Mouse (Mus musculus) megakaryocyte progenitor cell, adult 5-6 weeks (primary cell): ENCODE measurements at regions not wholly inside any gene's neighbourhood (a gene's known extent, or its start where the extent isn't known, plus 50 kb on each side); places are given as distances from the start of the nearest gene placed in this dataset.
"Not testable (repeated sequence)": the region's sequence is repeated elsewhere in the genome, so short reads cannot be mapped to it uniquely, and the experiment has no call there.

Experiments used
- ATAC-seq: replicated peaks from 2 replicates; pipeline ENCODE4 v1.8.0; 2016; ENCODE audit warnings: mild to moderate bottlenecking, moderate TSS enrichment, inconsistent platforms; ENCODE audit not compliant: poor library complexity

DNA sequence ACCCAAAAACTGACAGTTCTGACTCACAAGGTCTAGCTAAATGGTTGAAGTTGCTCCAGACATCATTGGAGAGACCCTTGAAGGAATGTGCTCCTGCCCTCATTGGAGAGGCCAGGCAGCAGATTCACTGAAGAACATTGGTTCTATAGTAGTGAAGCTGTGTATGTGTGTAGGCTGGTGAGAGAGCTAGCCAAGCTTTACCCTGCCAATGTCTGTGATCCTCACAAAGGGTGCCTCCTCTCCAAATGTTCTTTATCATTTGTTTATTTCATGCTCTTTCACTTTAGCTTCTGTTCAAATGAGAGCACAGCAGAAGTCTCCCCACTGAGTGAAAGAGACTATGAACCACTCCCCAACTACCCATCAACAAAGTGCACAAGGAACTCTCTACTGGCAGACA lies 195.6 kb upstream of the Ctso start:
- ATAC-seq, result no peak

DNA sequence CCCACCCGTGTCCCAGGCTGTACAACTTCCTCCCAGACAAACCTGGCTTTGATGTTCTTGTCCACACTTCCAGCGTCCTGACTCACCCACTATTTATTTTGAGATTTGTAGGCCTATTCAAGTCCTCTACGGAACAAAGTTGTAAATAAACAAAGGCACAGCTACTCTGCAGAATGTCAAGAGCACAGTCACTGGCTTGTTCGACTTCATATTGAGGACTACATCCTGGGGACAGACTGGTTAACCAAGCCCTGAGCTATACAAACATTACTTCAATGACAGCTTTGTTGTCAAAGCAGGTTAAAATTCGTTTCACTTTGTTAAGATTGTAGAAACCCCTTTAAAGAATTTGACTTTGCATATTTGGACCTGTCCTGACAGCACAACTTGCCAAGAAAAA lies 190.3 kb upstream of the Ctso start:
- ATAC-seq, result no peak

- no peak for ATAC-seq
These were observed 182.2 kb upstream of the Ctso start for GRCm38 (mm10) chr3:81750164-81750563.

- ATAC-seq, result no peak
These were observed 179.4 kb upstream of the Ctso start for GRCm38 (mm10) chr3:81752955-81753354.

- ATAC-seq, result no peak
These were observed 172.0 kb upstream of the Ctso start for GRCm38 (mm10) chr3:81760383-81760782.

- no peak; the same call in 1 of the 2 replicates for ATAC-seq
These were observed 171.5 kb upstream of the Ctso start for GRCm38 (mm10) chr3:81760914-81761313.

GRCm38 (mm10) chr3:81771812-81772211 lies 160.6 kb upstream of the Ctso start:
- peak; percentile 46 for ATAC-seq

- ATAC-seq, result no peak
These were observed 159.4 kb upstream of the Ctso start for GRCm38 (mm10) chr3:81773012-81773411.

DNA sequence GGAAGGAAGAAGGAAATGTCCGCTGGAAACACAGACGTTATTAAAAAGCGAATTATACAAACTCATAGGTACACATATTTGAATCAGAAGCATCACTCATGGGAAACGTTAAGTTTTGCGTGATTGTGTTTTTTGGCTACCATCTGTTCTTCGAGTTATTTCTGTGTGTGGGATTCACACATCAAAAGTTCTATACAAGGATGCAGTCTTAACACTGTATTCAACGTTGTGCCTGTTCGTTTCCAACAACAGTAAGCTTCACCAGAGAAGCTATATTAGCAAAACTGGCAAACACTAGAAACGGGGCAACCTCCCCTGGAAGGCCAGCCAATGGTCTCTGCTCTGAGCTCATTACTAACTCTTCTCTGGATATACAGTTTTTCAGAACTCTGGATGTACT lies 150.3 kb upstream of the Ctso start:
- ATAC-seq, result no peak

- peak; percentile 98 for ATAC-seq
These were observed 149.4 kb upstream of the Ctso start for GRCm38 (mm10) chr3:81782921-81783541.

- no peak for ATAC-seq
These were observed 143.5 kb upstream of the Ctso start for GRCm38 (mm10) chr3:81788915-81789314.

- no peak for ATAC-seq
These were observed 142.7 kb upstream of the Ctso start for GRCm38 (mm10) chr3:81789664-81790063.

DNA sequence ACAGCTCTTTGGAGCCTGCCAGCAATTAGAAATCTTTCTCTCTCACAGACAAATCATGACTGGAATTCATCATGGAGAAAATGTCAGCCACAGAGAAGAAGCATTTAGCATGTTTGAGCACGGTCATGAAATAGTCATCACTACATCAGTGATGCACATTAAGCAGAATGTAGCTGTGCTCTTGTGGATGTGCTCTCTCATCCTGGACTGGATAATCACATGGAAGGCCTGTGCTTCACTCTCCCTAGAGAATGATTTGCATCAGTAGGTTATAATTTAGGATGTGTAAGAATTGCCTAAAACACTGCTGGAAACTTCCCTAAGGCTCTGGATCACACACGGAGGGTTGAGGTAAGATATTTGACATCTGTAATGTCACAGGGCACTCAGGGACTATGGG lies 130.3 kb upstream of the Ctso start:
- ATAC-seq, result no peak

GRCm38 (mm10) chr3:81805745-81806144 lies 126.7 kb upstream of the Ctso start:
- ATAC-seq, result no peak

DNA sequence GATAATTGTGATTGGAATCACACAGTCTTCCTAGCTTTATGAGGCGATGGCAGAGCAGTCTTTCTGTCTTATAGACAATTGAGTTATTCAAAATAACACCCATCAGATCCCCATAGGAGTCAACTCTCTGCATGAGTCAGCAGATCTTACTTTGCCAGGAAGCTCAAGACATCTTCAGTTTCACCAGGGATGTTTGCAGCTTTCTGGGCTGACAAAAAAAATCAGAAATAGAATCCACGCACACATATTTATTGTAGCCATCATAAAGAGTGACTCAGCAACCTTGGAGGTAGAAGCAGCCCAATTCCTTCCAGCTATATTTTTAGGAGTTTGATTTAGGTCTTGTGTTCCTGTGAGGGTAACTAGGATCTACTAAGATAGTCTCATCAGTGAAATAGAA lies 122.8 kb upstream of the Ctso start:
- no peak for ATAC-seq

DNA sequence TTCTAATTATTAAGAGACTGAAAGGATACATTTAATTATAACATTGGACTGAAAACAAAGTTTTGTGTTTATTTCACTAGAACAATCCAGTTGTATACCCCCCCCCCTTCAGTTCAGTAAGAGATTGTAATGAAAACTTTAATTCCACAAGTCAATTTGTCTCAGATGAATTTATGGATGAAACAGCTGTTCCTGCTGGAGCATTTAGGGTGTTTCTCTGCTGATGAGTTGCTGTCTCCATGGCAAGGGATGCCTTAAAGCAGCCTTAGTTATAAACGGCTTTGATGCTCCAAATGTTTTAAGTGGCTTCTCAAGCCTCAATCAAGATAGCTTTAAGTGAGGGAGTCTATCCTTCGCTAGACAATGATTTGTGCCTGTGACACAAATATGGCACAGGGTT lies 112.1 kb upstream of the Ctso start:
- no peak for ATAC-seq

- ATAC-seq, result no peak
These were observed 102.9 kb upstream of the Ctso start for GRCm38 (mm10) chr3:81829525-81829924.

- ATAC-seq, result no peak
These were observed 102.3 kb upstream of the Ctso start for GRCm38 (mm10) chr3:81829966-81830599.

DNA sequence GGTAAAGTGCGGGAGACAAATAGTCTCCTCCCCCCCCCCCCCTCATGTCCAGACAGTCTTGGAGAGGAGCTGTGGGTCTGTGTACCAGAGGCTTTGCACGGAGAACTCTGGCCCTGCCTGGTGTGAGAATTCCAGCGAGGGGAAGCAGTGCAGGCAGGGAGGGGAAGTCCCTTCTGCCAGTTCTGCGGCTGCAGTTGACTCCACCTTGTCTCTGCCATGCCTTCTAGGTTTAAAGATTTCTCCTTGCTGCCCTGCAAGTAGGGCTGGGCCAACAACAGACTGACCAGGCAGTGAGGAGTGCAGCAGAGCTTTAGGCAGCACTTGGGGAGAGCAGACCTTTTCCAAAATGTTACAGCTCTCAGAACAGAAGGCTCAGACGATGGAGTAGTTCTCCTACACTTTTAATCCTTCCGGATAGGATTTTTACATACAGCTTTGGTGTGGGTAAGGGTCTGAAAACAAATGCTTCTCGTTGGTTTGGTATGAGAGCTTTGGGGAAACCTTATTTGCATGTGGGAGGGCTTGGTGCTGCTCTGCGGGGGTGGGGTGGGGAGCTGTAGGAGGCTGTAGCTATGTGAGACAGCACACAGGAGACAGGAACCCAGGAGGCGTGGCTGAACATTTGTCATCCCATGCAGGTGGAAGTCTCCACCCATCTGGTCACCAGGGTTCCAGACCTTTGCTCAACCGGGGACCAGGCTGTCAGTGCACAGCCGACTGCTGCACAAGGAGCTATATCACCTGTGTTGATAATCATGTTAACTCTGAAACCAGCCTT lies 96.8 kb upstream of the Ctso start:
- ATAC-seq, result peak; percentile 20; the same call in 1 of the 2 replicates

- no peak for ATAC-seq
These were observed 95.9 kb upstream of the Ctso start for GRCm38 (mm10) chr3:81836478-81836877.

DNA sequence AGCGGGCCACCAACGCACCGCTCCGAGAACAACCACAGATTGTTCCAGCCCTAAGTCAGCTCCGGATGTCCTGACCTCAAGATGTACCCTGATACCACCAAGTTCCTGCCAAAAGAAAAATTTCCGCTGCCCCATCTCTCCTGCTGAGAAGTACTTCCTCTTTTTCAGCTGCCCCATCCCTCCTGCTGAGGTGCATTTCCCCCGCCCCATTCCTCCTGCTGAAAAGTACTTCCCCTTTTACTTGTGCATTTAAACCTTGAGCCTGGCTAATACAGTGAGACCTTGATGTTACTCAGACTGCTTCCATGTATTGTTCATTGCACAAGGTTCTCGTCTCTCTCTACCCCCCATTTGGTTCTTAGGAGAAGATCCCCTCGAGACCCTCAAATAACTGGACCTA lies 94.3 kb upstream of the Ctso start:
- ATAC-seq, result not testable (repeated sequence)

GRCm38 (mm10) chr3:81864487-81864886 lies 67.9 kb upstream of the Ctso start:
- no peak for ATAC-seq
